Mouse (Mus musculus): ENCODE measurements around the gene Tes.

DNA sequence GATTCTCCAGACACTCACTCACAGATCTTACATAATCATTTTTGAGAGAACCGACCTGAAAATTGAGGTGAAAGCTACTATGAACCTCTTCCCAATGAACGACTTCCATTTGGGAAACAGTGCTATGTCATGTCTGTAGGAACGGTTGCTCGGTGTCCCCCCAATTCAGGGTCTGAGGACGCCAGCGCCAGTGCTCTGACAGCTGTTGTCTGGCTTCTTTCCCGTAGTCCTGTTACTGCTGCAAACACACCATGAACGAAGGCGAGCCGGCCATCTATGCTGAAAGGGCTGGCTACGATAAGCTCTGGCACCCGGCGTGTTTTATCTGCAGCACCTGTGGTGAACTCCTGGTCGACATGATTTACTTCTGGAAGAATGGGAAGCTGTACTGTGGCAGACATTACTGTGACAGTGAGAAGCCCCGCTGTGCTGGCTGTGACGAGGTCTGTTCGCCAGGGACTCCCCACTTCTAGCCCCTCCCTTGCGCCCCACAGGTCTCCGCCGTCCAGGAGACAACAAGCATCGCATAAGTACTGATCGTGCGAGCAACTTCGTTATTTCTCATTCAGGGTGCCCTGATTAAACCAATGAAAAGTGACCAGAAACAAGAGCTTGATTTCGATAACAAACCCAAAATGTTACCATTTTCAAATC lies 34.7 kb downstream of the Tes start:
- TF ChIP-seq CTCF (IDR thresholded peaks at IDR 0.05; ENCODE audit: low read depth) (no peak), EP300 (optimal IDR thresholded peaks at IDR 0.05) (no peak)

All from stomach, postnatal 0 days (tissue).